Mouse (Mus musculus): ENCODE data around the gene Ptgr1.

- TF ChIP-seq TAL1 (IDR thresholded peaks at IDR 0.05; ENCODE audit: low read length) (no peak), GATA1 (IDR thresholded peaks at IDR 0.05; ENCODE audit: low read length) (no peak)
These were observed 22.8 kb upstream of the Ptgr1 start for GRCm38 (mm10) chr4:59009696-59010095.
